In genomic region chr7:30956756-30957366, GRCm38 (mm10) we compare ENCODE assay signal across 7 mouse cellular contexts. TPM values are rescaled to one million over a fixed set of nuclear protein-coding genes. Genes with fewer than 3 reads are reported as not detected.
DNase-seq lines count a peak whose midpoint lies in the region; TF ChIP-seq lines count a peak whose summit lies in the region.

Gene Usf2, minus strand, starts transcription at chr7:30956803.

- under 1% methylated on average over 54 of the region's 82 CpGs for WGBS in midbrain, embryonic 10.5 days
- under 1% methylated on average over 79 of the region's 82 CpGs for WGBS in small intestine, adult 2 months

- H3K36me3 ChIP-seq in midbrain, embryonic 10.5 days = peaks cover 60% of the 10 kb centered on the region
- H3K36me3 ChIP-seq in small intestine, adult 2 months (ENCODE audit: control insufficient read depth, insufficient read depth, low read length) = peaks cover 55% of the 10 kb centered on the region

- intact Hi-C loops in left cerebral cortex, postnatal 36 days (cut with DNase I) = loop anchor here (5.0 kb wide), 2 partner anchors 95 to 140 kb away; partner anchors contain the start of gene Fxyd7

- peaks cover 4% of the 10 kb centered on the region for H3K4me1 ChIP-seq in cortical plate, adult 2 months (ENCODE audit: control insufficient read depth, insufficient read depth, low read length)
- H3K4me1 ChIP-seq in midbrain, embryonic 10.5 days = peaks cover 26% of the 10 kb centered on the region
- H3K4me1 ChIP-seq in small intestine, adult 2 months (ENCODE audit: control insufficient read depth, insufficient read depth, insufficient read length, low read length) = peaks cover 6% of the 10 kb centered on the region

- H3K27ac ChIP-seq in cortical plate, adult 2 months (ENCODE audit: insufficient read depth, low read length) = peak within 1 kb of the TSS; percentile 100
- peak within 1 kb of the TSS; percentile 99 for H3K27ac ChIP-seq in midbrain, embryonic 10.5 days (replicated peaks)
- peak within 1 kb of the TSS; percentile 100 for H3K27ac ChIP-seq in small intestine, adult 2 months (ENCODE audit: insufficient read depth, low read depth, low read length)

- peak within 1 kb of the TSS; percentile 78 for H3K4me3 ChIP-seq in cortical plate, adult 2 months (ENCODE audit: insufficient read depth, low read length)
- peak within 1 kb of the TSS; percentile 86 for H3K4me3 ChIP-seq in midbrain, embryonic 10.5 days
- H3K4me3 ChIP-seq in small intestine, adult 2 months (ENCODE audit: low read depth, low read length) = peak within 1 kb of the TSS; percentile 100

- H3K27me3 ChIP-seq in midbrain, embryonic 10.5 days (ENCODE audit: low read depth, poor library complexity, severe bottlenecking) = no peaks in the 10 kb centered on the region
- H3K27me3 ChIP-seq in small intestine, adult 2 months (ENCODE audit: control insufficient read depth, insufficient read depth, low read length) = no peaks in the 10 kb centered on the region

- TF ChIP-seq POLR2A in cortical plate, adult 2 months (IDR thresholded peaks at IDR 0.05; ENCODE audit: extremely low read depth, insufficient read depth, low read length) = no peak
- TF ChIP-seq POLR2A in small intestine, adult 2 months (IDR thresholded peaks at IDR 0.05; ENCODE audit: low read depth, low read length) = no peak; the same call in 1 of the 2 replicates

- DNase-seq in adrenal gland, adult 2 months = peak; percentile 89
- DNase-seq in gastrocnemius, postnatal 10 days = peak; percentile 81
- DNase-seq in induced T-regulatory cell, adult 2 months (ENCODE audit: low read depth) = peak; percentile 83
- peak; percentile 81 to 84 for DNase-seq in left cerebral cortex, postnatal 36 days (ENCODE audit: low spot score in 2 of 2)
- peak; percentile 86 for DNase-seq in midbrain, embryonic 10.5 days (ENCODE audit: low spot score)

- H3K9me3 ChIP-seq in midbrain, embryonic 10.5 days (replicated peaks) = no peaks in the 10 kb centered on the region

- no peak for TF ChIP-seq CTCF in cortical plate, adult 2 months (IDR thresholded peaks at IDR 0.05; ENCODE audit: extremely low read depth, insufficient read depth, low read length)
- no peak for TF ChIP-seq CTCF in small intestine, adult 2 months (IDR thresholded peaks at IDR 0.05; ENCODE audit: extremely low read depth, insufficient read length, insufficient replicate concordance, low read depth, low read length)

RNA-seq across cellular contexts. Expression of gene Usf2, which starts in this region (rescaled TPM):
- 100 to 1,000 TPM; 146 to 166 TPM for total RNA-seq in adrenal gland, adult 2 months (2021)
- 376 and 393 TPM in 2 replicates for polyA plus RNA-seq in adrenal gland, adult 2 months (2012; rRNA removed)
- 202 and 241 TPM in 2 replicates for polyA plus RNA-seq in cortical plate, adult 2 months (2012; rRNA removed)
- total RNA-seq in gastrocnemius, postnatal 10 days (2021) = 10 to 100 TPM; 76.7 to 78.9 TPM
- total RNA-seq in left cerebral cortex, postnatal 36 days (2021) = 100 to 1,000 TPM; 135 to 147 TPM
- 22.6 and 23.5 TPM in 2 replicates for polyA plus RNA-seq in midbrain, embryonic 10.5 days (2016; fragmentation: Nextera tagmentation; extraction: Ambion mirVana)
- 78.9 and 162 TPM in 2 replicates for polyA plus RNA-seq in small intestine, adult 2 months (2012; rRNA removed)

Comparison
In these comparisons a context has a peak if more than half of its experiments do, and no peak if none do; other contexts are left out.
1. Peak in every context shown above with its lines: DNase-seq, H3K4me3 ChIP-seq and H3K27ac ChIP-seq.